Mouse (Mus musculus) neural tube, embryonic 13.5 days (tissue): ENCODE measurements around the gene 1700069L16Rik. TPM values are rescaled to one million over a fixed set of nuclear protein-coding genes. Genes with fewer than 3 reads are reported as not detected.

Experiments used
- ATAC-seq: fragments of 200-750 bp; cut with Nextera tagmentation; 2 replicates; pipeline ENCODE4 v1.8.0; 2017; ENCODE audit warnings: low read depth, mild to moderate bottlenecking, moderate TSS enrichment, moderate library complexity
- H3K27ac ChIP-seq: fragments of 300-500 bp; sonication (generic); replicated peaks from 2 replicates; pipeline ENCODE4 v1.5.1; 2015; ENCODE audit warnings: moderate library complexity, mild to moderate bottlenecking, inconsistent platforms
- H3K27me3 ChIP-seq: fragments of 300-500 bp; sonication (generic); 2 replicates; pipeline ENCODE4 v1.6.1; 2015; ENCODE audit warnings: mild to moderate bottlenecking, inconsistent platforms
- H3K36me3 ChIP-seq: fragments of 300-500 bp; sonication (generic); 2 replicates; pipeline ENCODE4 v1.6.1; 2015; ENCODE audit warnings: mild to moderate bottlenecking, inconsistent platforms
- H3K4me1 ChIP-seq: fragments of 300-500 bp; sonication (generic); replicated peaks from 2 replicates; pipeline ENCODE4 v1.6.1; 2015; ENCODE audit warnings: inconsistent platforms
- H3K4me2 ChIP-seq: fragments of 300-500 bp; sonication (generic); 2 replicates; pipeline ENCODE4 v1.6.1; 2015; ENCODE audit warnings: inconsistent platforms, mild to moderate bottlenecking, moderate library complexity
- H3K4me3 ChIP-seq: fragments of 300-500 bp; sonication (generic); 2 replicates; pipeline ENCODE4 v1.5.1; 2015; ENCODE audit warnings: mild to moderate bottlenecking, inconsistent platforms
- H3K9ac ChIP-seq: fragments of 300-500 bp; sonication (generic); 2 replicates; pipeline ENCODE4 v1.6.1; 2015; ENCODE audit warnings: moderate library complexity, mild to moderate bottlenecking, inconsistent platforms
- H3K9me3 ChIP-seq: fragments of 300-500 bp; sonication (generic); 2 replicates; pipeline ENCODE4 v1.6.1; 2016; ENCODE audit warnings: inconsistent platforms
- WGBS: fragments of 180-500 bp; shearing (Covaris S2); methylation state at CpG from one replicate; pipeline ENCODE4 v1.1.7; 2015; 5-methylcytosine and 5-hydroxymethylcytosine counted together
- polyA plus RNA-seq: library from polyadenylated mRNA; unstranded; fragments of >200 nt; fragmentation: Nextera tagmentation; extraction: Ambion mirVana; gene quantifications from 2 replicates; pipeline ENCODE4 v1.2.1, GENCODE M21; 2015

The 1700069L16Rik gene
- not detected in 2 replicates for polyA plus RNA-seq

DNA sequence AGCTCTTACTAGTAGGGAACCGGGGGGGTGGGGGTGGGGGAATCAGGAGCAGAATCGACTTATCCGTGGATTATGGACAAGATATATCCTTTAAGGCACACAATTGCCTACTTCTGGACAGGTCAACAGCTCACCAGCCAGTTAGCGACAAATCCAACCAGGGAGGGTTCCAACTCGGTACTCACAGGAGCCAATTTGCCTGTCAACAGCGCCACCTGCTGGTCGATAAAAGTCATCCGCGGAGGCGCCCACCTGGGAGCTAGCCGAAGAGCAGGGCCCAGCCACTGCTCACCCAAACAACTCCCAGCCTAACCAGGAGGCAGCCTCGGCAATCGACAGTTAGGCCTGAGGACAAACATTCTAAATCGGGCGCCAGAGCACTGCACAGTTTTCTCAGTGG lies at the start of gene 1700069L16Rik:
Gene 1700069L16Rik, minus strand, starts transcription at position 327 of the 400 bp plus-strand sequence.
- Histone ChIP-seq H3K27me3 (peaks cover 7% of the 10 kb centered on the region), H3K4me2 (no peak within 1 kb of the TSS), H3K9ac (no peak within 1 kb of the TSS), H3K4me3 (no peak within 1 kb of the TSS), H3K27ac (no peak within 1 kb of the TSS), H3K36me3 (no peaks in the 10 kb centered on the region), H3K9me3 (no peaks in the 10 kb centered on the region), H3K4me1 (peaks cover 15% of the 10 kb centered on the region)
- ATAC-seq: peak; percentile 70
- WGBS: 4% methylated on average over 15 of the region's 15 CpGs

DNA sequence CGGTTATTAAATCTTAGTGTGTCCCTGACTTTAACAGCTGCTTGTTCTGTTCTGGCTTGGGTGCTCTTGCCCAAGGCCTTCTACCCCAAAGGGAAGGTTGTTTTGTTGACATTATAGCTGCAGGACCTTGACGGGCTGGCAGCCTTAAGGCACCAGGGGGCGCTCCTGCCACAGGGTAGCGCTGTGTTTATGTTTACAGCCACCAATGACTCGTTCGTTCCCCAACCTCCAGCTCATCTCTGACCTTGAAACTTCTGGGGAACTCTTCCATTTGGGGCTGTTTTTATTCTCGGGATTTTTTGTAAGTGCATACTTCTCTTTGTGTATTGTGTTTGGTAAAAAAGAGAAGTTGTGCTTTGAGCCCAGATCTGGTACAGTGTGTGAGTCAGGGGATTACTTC lies 49.1 kb upstream of the 1700069L16Rik start:
- no peaks in the 10 kb centered on the region for H3K27me3 ChIP-seq
- H3K4me1 ChIP-seq: peaks cover 36% of the 10 kb centered on the region
- H3K27ac ChIP-seq: no peak overlapping the region
- H3K9me3 ChIP-seq: no peaks in the 10 kb centered on the region
- peak overlapping the region; percentile 83; the same call in 1 of the 2 replicates for H3K9ac ChIP-seq
- peak overlapping the region; percentile 99 for H3K4me3 ChIP-seq
- 1% methylated on average over 7 of the region's 7 CpGs for WGBS
- H3K36me3 ChIP-seq: peaks cover 42% of the 10 kb centered on the region
- H3K4me2 ChIP-seq: peak overlapping the region; percentile 92
- no peak for ATAC-seq

DNA sequence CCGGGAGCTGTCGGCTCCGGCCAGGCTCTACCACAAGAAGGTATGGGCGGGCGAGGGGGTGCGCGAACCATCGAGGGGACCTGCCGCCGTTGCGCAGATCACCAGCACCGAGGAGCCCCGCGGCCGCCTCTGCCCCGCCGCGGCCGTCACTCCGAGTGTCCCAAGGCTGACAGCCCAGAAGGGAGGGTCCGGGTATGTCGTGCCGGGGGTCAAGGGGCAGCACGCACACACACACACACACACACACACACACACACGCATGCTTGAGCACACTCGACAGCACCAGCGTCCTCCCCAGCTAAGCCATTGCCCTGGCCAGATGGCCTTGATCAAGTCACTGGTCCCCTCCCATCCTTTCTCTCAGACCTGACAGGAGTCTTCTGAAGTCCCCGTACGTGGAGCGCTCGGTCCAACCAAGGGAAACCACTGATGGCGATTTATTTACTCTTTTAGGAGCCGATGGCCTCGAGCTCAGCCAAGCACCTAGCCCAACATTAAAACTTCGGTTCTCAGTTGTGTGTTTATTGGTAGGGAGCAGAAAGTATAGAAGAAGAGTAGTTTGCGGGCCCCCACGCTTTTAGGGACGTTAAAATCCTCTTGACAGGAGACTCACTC lies 48.4 kb upstream of the 1700069L16Rik start:
- ATAC-seq: peak; percentile 44
- Histone ChIP-seq H3K36me3 (peaks cover 43% of the 10 kb centered on the region), H3K9ac (peak overlapping the region; percentile 83), H3K4me3 (peak overlapping the region; percentile 99), H3K27me3 (no peaks in the 10 kb centered on the region), H3K4me2 (peak overlapping the region; percentile 92), H3K27ac (peak overlapping the region; percentile 99), H3K9me3 (no peaks in the 10 kb centered on the region), H3K4me1 (peaks cover 37% of the 10 kb centered on the region)
- 2% methylated on average over 30 of the region's 38 CpGs for WGBS

DNA sequence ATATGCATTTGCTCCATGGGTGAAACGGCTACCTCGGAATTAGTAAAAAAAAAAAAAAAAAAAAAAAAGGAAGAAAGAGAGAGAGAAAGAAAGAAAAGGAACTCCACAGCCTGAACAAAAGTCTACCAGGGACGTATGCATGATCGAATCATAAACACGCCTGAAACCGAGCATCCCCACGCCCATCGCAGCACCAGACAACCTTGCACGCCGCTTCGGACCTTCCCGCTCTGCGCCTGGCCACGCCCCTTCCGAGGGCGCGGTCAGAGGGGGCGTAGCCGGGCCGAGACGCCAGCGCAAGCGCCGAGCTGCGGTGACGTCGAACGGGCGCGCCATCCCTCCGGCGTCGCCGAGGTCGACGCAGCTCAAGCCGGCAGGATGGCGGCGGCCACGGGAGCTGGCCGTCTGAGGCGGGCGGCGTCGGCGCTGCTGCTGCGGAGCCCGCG lies 47.9 kb upstream of the 1700069L16Rik start, which contains the start of the genes Sart3 and Iscu:
Gene Sart3, minus strand, starts transcription at position 61 of the 446 bp plus-strand sequence.
Gene Iscu, plus strand, starts transcription at position 299 of the 446 bp plus-strand sequence.
- Histone ChIP-seq H3K36me3 (peaks cover 44% of the 10 kb centered on the region), H3K27me3 (no peaks in the 10 kb centered on the region), H3K4me1 (peaks cover 37% of the 10 kb centered on the region), H3K4me2 (peak within 1 kb of the TSS; percentile 92), H3K4me3 (peak within 1 kb of the TSS; percentile 99), H3K9ac (peak within 1 kb of the TSS; percentile 96), H3K9me3 (no peaks in the 10 kb centered on the region), H3K27ac (peak within 1 kb of the TSS; percentile 99)
- peak; percentile 86 for ATAC-seq
- WGBS: under 1% methylated on average over 43 of the region's 49 CpGs

DNA sequence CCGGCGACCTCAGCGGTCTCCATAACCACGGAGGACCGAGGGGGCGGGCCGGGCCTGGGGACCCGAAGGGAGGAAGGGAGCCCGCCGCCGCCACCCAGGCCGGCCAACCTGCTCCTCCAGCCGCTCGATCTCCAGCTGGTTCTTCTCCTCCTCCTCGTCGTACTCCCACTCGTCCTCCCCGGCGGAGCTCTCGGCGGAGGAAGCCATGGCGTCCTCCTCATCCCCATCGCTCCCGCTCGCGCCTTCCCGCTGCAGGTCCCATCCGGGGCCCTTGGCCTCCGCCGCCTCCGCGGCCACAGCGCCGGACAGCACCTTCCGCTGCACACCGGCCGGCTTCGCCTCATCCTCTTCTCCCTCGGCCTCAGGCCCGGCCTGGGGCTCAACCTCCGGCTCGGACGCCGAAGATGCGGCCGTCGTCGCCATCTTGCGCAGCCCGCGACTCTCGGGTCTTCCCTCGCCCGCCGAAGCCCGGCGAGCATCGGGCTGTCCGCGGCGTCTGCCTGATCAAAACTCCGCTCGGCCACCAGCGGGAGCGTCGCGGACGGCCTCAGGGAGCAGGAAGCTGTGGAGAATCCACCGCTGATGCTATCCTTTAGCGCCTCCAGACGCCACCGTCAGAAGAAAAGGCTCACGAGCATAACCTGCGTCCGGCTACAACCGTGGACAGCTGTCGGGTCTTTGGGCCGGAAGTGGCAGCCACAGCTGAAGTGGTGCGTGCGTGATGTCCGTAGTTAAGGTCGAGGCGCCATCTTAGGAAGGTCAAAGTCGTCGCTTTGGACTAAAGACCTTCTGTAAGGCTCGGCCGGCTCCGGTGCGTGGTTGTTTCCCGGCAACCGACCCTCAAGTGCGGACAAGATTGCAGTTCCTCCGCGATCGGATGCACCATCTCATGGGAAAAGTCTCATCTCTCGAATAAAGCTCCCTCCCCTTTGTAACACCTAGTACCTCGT lies 46.9 kb upstream of the 1700069L16Rik start:
- under 1% methylated on average over 92 of the region's 97 CpGs for WGBS
- peak overlapping the region; percentile 99 for H3K4me3 ChIP-seq
- no peaks in the 10 kb centered on the region for H3K27me3 ChIP-seq
- peak overlapping the region; percentile 99 for H3K27ac ChIP-seq
- H3K9me3 ChIP-seq: no peaks in the 10 kb centered on the region
- peak overlapping the region; percentile 96 for H3K9ac ChIP-seq
- H3K4me2 ChIP-seq: peak overlapping the region; percentile 92
- ATAC-seq: peak; percentile 81
- peaks cover 45% of the 10 kb centered on the region for H3K36me3 ChIP-seq
- peaks cover 37% of the 10 kb centered on the region for H3K4me1 ChIP-seq

DNA sequence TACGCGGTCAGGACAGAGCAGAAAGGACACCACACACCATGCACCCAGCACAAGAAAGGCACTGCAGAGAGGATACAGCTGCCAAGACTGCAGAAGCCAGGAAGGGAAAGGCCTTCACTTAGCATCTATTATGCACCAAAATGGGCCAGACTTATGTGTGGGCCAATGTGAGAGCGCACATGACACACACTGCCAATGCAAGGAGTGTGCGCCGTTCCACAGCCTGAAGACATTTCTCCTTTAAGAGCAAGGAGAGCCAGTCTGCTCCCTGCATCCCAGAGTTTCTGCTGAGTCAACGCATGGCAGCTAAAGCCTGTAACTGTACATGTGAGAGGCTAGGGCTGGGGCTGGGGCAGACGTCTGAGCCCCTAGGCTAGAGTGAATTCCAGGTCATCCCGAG lies 44.2 kb upstream of the 1700069L16Rik start:
- Histone ChIP-seq H3K9ac (no peak overlapping the region), H3K27me3 (no peaks in the 10 kb centered on the region), H3K9me3 (no peaks in the 10 kb centered on the region), H3K4me2 (no peak overlapping the region), H3K36me3 (peaks cover 35% of the 10 kb centered on the region), H3K27ac (no peak overlapping the region), H3K4me3 (no peak overlapping the region), H3K4me1 (peaks cover 33% of the 10 kb centered on the region)
- ATAC-seq: no peak
- WGBS: 93% methylated on average over 8 of the region's 8 CpGs

DNA sequence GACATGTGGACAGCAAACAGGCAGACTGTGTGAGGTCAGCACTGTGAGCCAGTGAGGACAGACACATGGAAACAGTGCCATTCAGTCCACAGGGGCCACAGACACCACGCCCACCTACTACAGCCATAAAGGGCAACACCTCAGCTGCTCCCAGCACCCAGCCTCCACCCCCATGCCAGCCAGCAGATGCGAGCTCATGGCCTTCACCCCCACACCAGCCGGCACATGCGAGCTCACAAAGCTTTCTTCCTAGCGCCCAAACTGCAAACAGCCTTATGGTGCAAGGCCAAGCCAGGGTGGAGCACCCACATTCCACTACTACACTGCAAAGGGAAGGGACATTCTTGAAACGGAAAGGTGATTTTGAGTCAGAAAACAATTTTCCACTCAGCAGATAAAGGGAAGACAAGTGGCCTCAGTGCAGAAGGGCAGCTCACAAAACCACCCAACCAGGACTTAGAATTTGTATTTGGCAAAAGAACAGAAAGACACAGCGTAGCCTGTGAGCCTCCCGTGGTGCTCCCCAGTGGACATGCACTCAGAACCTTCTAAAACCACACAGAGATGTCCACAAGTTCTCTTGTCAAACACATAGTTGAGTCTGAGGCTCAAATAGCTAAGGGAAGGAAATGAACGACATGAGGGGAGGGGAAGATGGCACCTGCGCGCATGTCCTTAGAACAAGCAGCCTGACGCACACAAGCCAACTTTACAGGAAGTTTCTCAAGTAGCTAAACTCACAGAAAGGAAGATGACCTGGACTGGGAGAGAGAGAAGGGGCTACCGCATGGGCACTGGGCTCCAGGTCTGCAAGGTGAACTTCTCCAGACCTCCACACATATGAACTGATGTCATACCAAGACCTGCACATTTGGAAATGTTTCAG lies 41.3 kb upstream of the 1700069L16Rik start:
- WGBS: 86% methylated on average over 13 of the region's 13 CpGs
- H3K9ac ChIP-seq: no peak overlapping the region
- no peak overlapping the region for H3K4me3 ChIP-seq
- peaks cover 63% of the 10 kb centered on the region for H3K36me3 ChIP-seq
- no peak for ATAC-seq
- no peaks in the 10 kb centered on the region for H3K27me3 ChIP-seq
- no peak overlapping the region for H3K27ac ChIP-seq
- H3K4me1 ChIP-seq: peaks cover 23% of the 10 kb centered on the region
- H3K4me2 ChIP-seq: no peak overlapping the region
- H3K9me3 ChIP-seq: no peaks in the 10 kb centered on the region

DNA sequence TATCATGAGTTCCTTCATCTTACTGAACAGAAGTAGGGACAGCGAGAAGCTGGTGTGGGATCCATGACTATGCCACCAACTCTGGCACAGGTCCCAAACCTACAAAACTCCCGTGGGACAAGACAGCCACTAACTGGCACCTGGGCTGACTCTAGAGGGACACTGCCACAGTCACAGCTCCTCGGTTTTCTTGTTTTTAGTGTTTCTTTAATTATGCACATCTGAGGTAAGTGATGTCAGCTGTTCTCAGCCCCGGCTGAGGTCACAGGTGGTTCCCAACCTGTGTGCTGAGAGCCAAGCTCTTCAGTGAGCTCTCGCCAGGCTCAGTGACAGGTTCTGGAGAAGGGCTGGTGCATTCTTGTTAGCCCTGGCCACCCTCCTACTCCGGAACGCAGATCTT lies 39.9 kb upstream of the 1700069L16Rik start:
- H3K4me3 ChIP-seq: no peak overlapping the region
- no peak overlapping the region for H3K4me2 ChIP-seq
- peaks cover 8% of the 10 kb centered on the region for H3K4me1 ChIP-seq
- peaks cover 77% of the 10 kb centered on the region for H3K36me3 ChIP-seq
- 88% methylated on average over 7 of the region's 7 CpGs for WGBS
- no peak for ATAC-seq
- H3K27ac ChIP-seq: no peak overlapping the region
- no peaks in the 10 kb centered on the region for H3K27me3 ChIP-seq
- H3K9ac ChIP-seq: no peak overlapping the region
- no peaks in the 10 kb centered on the region for H3K9me3 ChIP-seq

DNA sequence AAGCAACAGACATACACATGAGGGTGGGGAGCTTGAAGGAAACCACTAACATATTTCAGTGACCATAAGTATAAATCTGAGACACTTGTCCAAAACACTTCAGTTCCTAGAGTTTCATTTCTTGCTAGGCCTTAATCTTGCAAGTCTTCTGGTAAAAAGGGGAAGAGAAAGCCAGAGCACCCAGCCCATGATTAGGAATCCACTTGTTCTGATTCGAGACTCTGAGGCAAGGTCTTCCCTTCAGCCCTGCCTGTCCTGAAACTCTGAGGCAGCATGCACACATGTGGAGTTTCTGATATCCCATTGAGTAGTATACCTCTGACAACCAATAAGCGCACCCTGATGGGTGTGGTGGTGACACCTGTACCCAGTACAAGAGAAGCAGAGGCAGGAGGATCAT lies 37.0 kb upstream of the 1700069L16Rik start:
- Histone ChIP-seq H3K9me3 (no peaks in the 10 kb centered on the region), H3K27ac (no peak overlapping the region), H3K36me3 (peaks cover 85% of the 10 kb centered on the region), H3K9ac (no peak overlapping the region), H3K4me1 (no peaks in the 10 kb centered on the region), H3K4me2 (no peak overlapping the region), H3K4me3 (no peak overlapping the region), H3K27me3 (no peaks in the 10 kb centered on the region)
- ATAC-seq: no peak
- 94% methylated on average over 2 of the region's 2 CpGs for WGBS

DNA sequence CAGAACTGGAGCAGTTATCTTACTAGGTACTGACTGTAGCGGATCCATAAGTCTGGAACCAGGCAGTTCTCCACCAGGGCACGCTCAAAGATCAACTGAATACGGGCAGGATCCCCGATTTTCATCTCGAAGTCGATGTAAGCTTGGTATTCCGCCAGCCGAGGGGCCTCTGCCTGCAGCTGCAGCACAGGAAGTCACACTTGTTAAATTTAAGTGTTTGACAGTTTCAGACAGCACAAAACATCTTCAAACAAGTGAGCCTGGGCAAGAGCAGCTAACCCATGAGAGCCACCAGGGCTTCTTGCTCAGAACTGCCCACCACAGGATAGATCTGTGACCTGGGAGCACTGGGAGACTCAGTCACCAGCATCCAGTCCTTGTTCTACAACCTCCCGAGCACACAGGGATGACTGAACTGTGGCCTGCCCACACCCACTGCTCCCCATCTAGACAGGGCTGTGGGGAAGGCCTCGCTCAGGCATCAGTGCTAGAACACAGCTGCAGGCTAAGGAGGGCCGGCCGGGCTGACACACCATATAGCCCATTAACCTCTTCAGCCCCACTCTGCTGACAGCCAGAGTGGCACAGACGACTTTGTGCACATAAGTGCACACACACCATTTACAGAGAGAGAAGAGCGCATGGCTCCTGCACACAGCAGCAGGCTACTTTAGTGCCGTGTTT lies 30.9 kb upstream of the 1700069L16Rik start:
- Histone ChIP-seq H3K4me3 (no peak overlapping the region), H3K9ac (no peak overlapping the region), H3K4me2 (no peak overlapping the region), H3K27me3 (no peaks in the 10 kb centered on the region), H3K27ac (no peak overlapping the region), H3K9me3 (no peaks in the 10 kb centered on the region), H3K4me1 (no peaks in the 10 kb centered on the region), H3K36me3 (peaks cover 99% of the 10 kb centered on the region)
- 90% methylated on average over 15 of the region's 15 CpGs for WGBS
- ATAC-seq: no peak

DNA sequence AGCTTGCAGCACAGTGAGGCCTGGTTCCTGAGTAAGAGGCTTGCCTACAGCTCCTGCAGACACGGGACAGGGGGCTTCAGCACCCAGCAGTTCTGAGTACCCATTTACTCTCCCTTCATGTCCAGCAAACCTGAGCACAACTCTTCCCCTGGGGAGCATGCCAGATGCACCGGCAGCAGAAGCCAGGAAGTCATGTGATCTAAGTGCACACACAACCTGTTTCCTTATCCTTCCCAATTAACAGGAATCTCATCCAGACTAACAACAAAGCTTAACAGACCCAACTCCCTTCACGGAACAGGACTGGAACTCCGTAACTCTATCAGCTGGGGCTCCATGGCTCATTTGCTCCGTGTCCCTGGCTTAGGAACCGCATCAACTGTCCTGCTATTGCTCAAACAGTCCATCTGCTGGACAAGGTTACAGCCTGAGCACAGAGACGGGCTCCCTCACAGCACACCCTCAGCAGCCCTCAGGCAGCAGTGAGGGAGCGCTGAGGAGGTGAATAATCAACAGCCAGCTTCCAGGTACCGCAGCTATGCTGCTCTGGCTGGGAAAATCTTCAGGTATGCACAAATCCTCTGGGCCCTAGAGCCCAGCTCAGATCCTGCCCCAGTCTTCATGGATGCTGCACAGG lies 27.1 kb upstream of the 1700069L16Rik start:
- no peak overlapping the region for H3K27ac ChIP-seq
- 89% methylated on average over 9 of the region's 9 CpGs for WGBS
- ATAC-seq: no peak
- H3K9ac ChIP-seq: no peak overlapping the region
- H3K4me3 ChIP-seq: no peak overlapping the region
- H3K9me3 ChIP-seq: no peaks in the 10 kb centered on the region
- H3K27me3 ChIP-seq: no peaks in the 10 kb centered on the region
- no peaks in the 10 kb centered on the region for H3K4me1 ChIP-seq
- H3K36me3 ChIP-seq: peaks cover 99% of the 10 kb centered on the region
- H3K4me2 ChIP-seq: no peak overlapping the region
